9 mouse cellular contexts compared by ENCODE assay signal in the genomic region with DNA sequence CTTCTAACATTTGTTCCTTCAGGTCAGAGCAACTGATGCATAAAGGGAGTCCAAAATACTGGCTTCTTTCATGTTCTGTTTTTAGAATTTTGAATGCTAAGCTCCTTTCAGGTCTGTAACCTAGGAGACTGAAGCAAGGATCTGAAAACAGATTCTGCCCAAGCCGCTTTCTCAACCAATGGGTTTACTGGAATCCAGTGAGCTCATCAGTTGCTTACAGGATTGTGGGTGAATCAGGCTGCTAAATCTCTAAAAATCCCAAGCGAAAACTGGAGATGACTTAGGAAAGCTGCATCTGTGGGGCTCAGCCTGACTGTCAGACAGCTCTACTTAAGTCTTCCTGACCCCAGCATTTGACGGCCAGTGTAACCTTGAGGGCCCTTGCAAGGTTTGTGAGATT.
A peak's percentile ranks its signal among the peaks of the same experiment; 100 is the strongest.
DNase-seq lines count a peak whose midpoint lies in the region; ATAC-seq and TF ChIP-seq lines count a peak whose summit lies in the region.
"Had no signal": no experiment of that assay in that cellular context is flagged by ENCODE, and none has a peak within 500 bp of the region (broad histone marks: within the 10 kb centered on the region; RNA-seq: fewer than 3 reads in every experiment).

No protein-coding gene starts in this region.

- TF ChIP-seq CTCF in lung, embryonic 14.5 days (IDR thresholded peaks at IDR 0.05; ENCODE audit: low read depth) = no peak
- no peak for TF ChIP-seq CTCF in lung, postnatal 0 days (IDR thresholded peaks at IDR 0.05)
- TF ChIP-seq CTCF in brain, embryonic 14.5 days (IDR thresholded peaks at IDR 0.05; ENCODE audit: borderline replicate concordance, extremely low read depth, insufficient read depth, insufficient read length) = no peak

- H3K4me2 ChIP-seq in lung, embryonic 14.5 days = no peak overlapping the region
- no peak overlapping the region for H3K4me2 ChIP-seq in lung, postnatal 0 days (replicated peaks; ENCODE audit: low read depth, low read length)

- H3K4me3 ChIP-seq in lung, embryonic 14.5 days (ENCODE audit: low read depth, low read length) = no peak overlapping the region
- no peak overlapping the region for H3K4me3 ChIP-seq in lung, postnatal 0 days (ENCODE audit: low read depth, low read length)
- no peak overlapping the region for H3K4me3 ChIP-seq in embryonic facial prominence, embryonic 10.5 days
- H3K4me3 ChIP-seq: limb, embryonic 10.5 days had no signal

- no peaks in the 10 kb centered on the region for H3K9me3 ChIP-seq in lung, embryonic 14.5 days (ENCODE audit: low read depth, low read length)
- H3K9me3 ChIP-seq in lung, postnatal 0 days (ENCODE audit: low read length) = no peaks in the 10 kb centered on the region
- H3K9me3 ChIP-seq in embryonic facial prominence, embryonic 10.5 days = no peaks in the 10 kb centered on the region
- H3K9me3 ChIP-seq: limb, embryonic 10.5 days had no signal

- H3K36me3 ChIP-seq in lung, embryonic 14.5 days (ENCODE audit: insufficient read depth) = no peaks in the 10 kb centered on the region
- no peaks in the 10 kb centered on the region for H3K36me3 ChIP-seq in lung, postnatal 0 days (ENCODE audit: insufficient read depth, low read length)
- H3K36me3 ChIP-seq in embryonic facial prominence, embryonic 10.5 days (replicated peaks) = no peaks in the 10 kb centered on the region
- H3K36me3 ChIP-seq: limb, embryonic 10.5 days had no signal

- no peak for ATAC-seq in lung, embryonic 14.5 days (ENCODE audit: insufficient read depth)
- no peak for ATAC-seq in lung, postnatal 0 days
- ATAC-seq in erythroid progenitor cell, adult 5-6 weeks (replicated peaks; ENCODE audit: low FRiP score, poor library complexity, severe bottlenecking) = no peak

- no peaks in the 10 kb centered on the region for H3K4me1 ChIP-seq in lung, embryonic 14.5 days (ENCODE audit: insufficient read depth)
- H3K4me1 ChIP-seq in lung, postnatal 0 days (ENCODE audit: insufficient read depth, low read depth, low read length) = no peaks in the 10 kb centered on the region
- H3K4me1 ChIP-seq in embryonic facial prominence, embryonic 10.5 days = no peaks in the 10 kb centered on the region
- H3K4me1 ChIP-seq: limb, embryonic 10.5 days had no signal

- no peak for TF ChIP-seq EP300 in lung, postnatal 0 days (IDR thresholded peaks at IDR 0.05)

- no peaks in the 10 kb centered on the region for H3K27me3 ChIP-seq in lung, embryonic 14.5 days (ENCODE audit: insufficient read depth, low read length)
- H3K27me3 ChIP-seq in lung, postnatal 0 days (replicated peaks; ENCODE audit: insufficient read depth, low read length) = no peaks in the 10 kb centered on the region
- no peaks in the 10 kb centered on the region for H3K27me3 ChIP-seq in embryonic facial prominence, embryonic 10.5 days (replicated peaks; ENCODE audit: low read depth, poor library complexity, severe bottlenecking)

- WGBS in lung, embryonic 14.5 days = 67% methylated on average over 3 of the region's 3 CpGs
- WGBS in lung, postnatal 0 days = 69% methylated on average over 3 of the region's 3 CpGs
- WGBS in embryonic facial prominence, embryonic 10.5 days = 71% methylated on average over 3 of the region's 3 CpGs

- H3K9ac ChIP-seq in lung, embryonic 14.5 days = no peak overlapping the region
- no peak overlapping the region for H3K9ac ChIP-seq in lung, postnatal 0 days (replicated peaks; ENCODE audit: low read depth)

- no peak for TF ChIP-seq POLR2A in brain, embryonic 14.5 days (IDR thresholded peaks at IDR 0.05; ENCODE audit: borderline replicate concordance, extremely low read depth, insufficient read depth, insufficient read length, poor library complexity, severe bottlenecking)

- H3K27ac ChIP-seq in lung, embryonic 14.5 days (ENCODE audit: low read depth) = no peak overlapping the region
- no peak overlapping the region for H3K27ac ChIP-seq in lung, postnatal 0 days (ENCODE audit: low read length)
- no peak overlapping the region for H3K27ac ChIP-seq in embryonic facial prominence, embryonic 10.5 days (replicated peaks)
- H3K27ac ChIP-seq: limb, embryonic 10.5 days had no signal

- peak; percentile 16 for DNase-seq in lung, embryonic 14.5 days
- DNase-seq in lung, postnatal 0 days (ENCODE audit: low spot score) = no peak
- DNase-seq in brain, embryonic 14.5 days (ENCODE audit: low read depth) = peak; percentile 41
- peak; percentile 74 for DNase-seq in layer of hippocampus, adult 9-11 months
- DNase-seq in right cerebral cortex, adult 2 months (ENCODE audit: low spot score in 2 of 2) = peak; percentile 65 to 73
- no peak for DNase-seq in urinary bladder, postnatal 36 days (ENCODE audit: low spot score in 2 of 2)
- no peak for DNase-seq in embryonic facial prominence, embryonic 10.5 days (ENCODE audit: low spot score)

Comparison
In these comparisons a context has a peak if more than half of its experiments do, and no peak if none do; other contexts are left out.
1. DNase-seq: peak in lung, embryonic 14.5 days (single experiment), brain, embryonic 14.5 days (single experiment), layer of hippocampus, adult 9-11 months (single experiment) and right cerebral cortex, adult 2 months (2 of 2); none in lung, postnatal 0 days (single experiment), urinary bladder, postnatal 36 days (0 of 2) and embryonic facial prominence, embryonic 10.5 days (single experiment).